Mouse (Mus musculus): ENCODE data around the gene Tff2. TPM values are rescaled to one million over a fixed set of nuclear protein-coding genes. Genes with fewer than 3 reads are reported as not detected.

Tff2 gene
- polyA plus RNA-seq, 1 experiment from 2014 or later: 0.46 TPM

DNA sequence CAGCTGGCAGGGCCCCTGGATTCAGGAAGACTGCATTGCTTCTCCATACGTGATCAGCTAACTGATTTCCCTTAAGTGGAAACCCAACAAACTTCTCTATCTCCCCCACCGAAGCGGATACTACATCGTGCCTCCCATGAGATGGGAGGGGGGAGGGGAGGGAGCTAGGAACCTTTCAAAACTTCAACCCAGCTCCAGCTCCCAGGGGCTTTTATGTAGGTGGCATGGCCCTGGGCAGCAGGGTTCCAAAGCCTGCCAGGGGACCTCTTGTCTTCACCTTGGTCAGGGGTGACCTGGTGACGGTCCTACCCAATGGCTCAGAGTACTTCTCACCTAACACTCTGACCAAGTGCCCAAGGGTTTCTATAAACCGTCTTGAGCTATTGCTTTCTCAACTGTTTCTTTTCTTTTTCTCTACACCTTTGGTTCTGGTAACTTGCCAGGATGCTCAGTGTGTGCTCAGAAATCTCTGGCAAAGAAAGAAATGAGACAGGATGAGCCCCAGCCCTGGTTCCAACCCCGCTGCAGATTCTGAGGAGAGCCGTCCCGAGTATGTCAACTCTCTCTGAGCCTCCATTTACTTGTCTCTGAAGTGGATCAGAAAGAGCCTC lies 15.3 kb downstream of the Tff2 start:
- H3K9ac ChIP-seq (ENCODE audit: low read length): no peak overlapping the region
- no peak overlapping the region for H3K27ac ChIP-seq (ENCODE audit: low read length)
- H3K4me1 ChIP-seq (replicated peaks; ENCODE audit: control insufficient read depth, insufficient read depth, low read length): no peaks in the 10 kb centered on the region
- H3K4me2 ChIP-seq (ENCODE audit: low read depth, low read length): no peak overlapping the region
- WGBS: 61% methylated on average over 9 of the region's 9 CpGs
- no peaks in the 10 kb centered on the region for H3K36me3 ChIP-seq (ENCODE audit: control insufficient read depth, insufficient read depth, low read length)
- H3K4me3 ChIP-seq (ENCODE audit: low read length): no peak overlapping the region
- ATAC-seq (ENCODE audit: low read depth): no peak
- no peaks in the 10 kb centered on the region for H3K27me3 ChIP-seq (ENCODE audit: control insufficient read depth, insufficient read depth, low read depth, low read length)
- H3K9me3 ChIP-seq (ENCODE audit: control insufficient read depth, low read length): no peaks in the 10 kb centered on the region

DNA sequence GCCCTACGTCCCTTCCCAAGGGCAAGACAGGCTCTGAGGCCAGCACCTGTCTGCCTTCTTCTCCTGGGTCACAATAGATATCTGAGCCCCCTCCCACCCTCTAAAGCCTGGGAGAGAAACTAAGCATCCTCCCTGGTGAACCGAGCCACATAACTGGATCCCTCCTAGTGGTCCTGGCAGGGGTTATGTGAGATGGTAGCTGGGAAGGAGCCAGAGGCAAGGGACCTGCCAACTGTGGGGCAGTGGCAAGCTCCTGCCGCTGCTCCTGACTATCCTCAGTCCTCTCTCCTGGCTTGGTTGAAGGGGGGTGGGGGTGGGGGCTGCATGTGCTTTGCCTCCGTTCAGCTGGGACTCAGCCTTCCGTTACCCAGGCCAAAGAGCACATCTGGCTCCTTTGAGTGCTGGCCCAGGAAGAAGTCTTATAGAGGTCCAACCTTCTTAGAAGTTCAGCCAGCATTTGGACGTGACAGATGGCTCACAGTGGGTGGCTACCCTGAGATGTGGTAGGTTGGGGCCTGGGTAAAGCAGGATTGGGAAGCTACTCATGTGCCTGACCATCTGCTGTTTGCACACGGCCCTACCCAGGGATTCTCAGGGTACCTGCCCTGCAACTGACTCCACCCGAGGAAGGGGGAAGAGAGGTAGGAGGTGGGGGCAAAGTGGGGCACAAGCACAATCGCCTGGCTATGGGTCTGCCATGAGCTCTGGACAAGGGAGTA lies 18.4 kb downstream of the Tff2 start:
- H3K4me2 ChIP-seq (ENCODE audit: low read depth, low read length): no peak overlapping the region
- WGBS: 29% methylated on average over 9 of the region's 9 CpGs
- 0 out of 2 replicates have a peak, but pooled peaks have one; percentile 20 for ATAC-seq (ENCODE audit: low read depth)
- H3K4me3 ChIP-seq (ENCODE audit: low read length): no peak overlapping the region
- H3K27me3 ChIP-seq (ENCODE audit: control insufficient read depth, insufficient read depth, low read depth, low read length): no peaks in the 10 kb centered on the region
- no peaks in the 10 kb centered on the region for H3K4me1 ChIP-seq (replicated peaks; ENCODE audit: control insufficient read depth, insufficient read depth, low read length)
- H3K36me3 ChIP-seq (ENCODE audit: control insufficient read depth, insufficient read depth, low read length): no peaks in the 10 kb centered on the region
- no peak overlapping the region for H3K27ac ChIP-seq (ENCODE audit: low read length)
- H3K9me3 ChIP-seq (ENCODE audit: control insufficient read depth, low read length): no peaks in the 10 kb centered on the region
- H3K9ac ChIP-seq (ENCODE audit: low read length): no peak overlapping the region

DNA sequence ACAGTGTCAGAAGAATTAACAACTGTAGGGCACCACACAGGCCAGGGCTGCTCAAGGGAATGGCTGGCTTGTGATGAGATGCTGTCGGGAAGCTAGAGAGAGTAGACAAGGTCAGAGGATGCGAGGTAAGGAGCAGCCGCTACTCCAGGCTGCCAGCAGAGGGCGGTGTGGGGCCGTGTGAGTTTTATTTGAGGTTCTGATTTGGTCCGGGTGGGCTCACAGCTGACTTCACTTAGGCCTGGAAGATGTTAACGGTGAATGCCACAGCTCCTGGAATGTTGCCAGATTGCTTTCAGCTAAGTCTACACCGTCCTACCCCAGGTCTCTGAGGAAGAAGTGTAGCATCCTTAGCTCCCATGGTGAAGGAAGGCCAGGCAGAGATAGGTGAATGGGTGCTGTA lies 22.1 kb downstream of the Tff2 start:
- H3K36me3 ChIP-seq (ENCODE audit: control insufficient read depth, insufficient read depth, low read length): no peaks in the 10 kb centered on the region
- H3K4me1 ChIP-seq (replicated peaks; ENCODE audit: control insufficient read depth, insufficient read depth, low read length): no peaks in the 10 kb centered on the region
- H3K27me3 ChIP-seq (ENCODE audit: control insufficient read depth, insufficient read depth, low read depth, low read length): no peaks in the 10 kb centered on the region
- WGBS: 6% methylated on average over 8 of the region's 8 CpGs
- no peaks in the 10 kb centered on the region for H3K9me3 ChIP-seq (ENCODE audit: control insufficient read depth, low read length)
- H3K4me3 ChIP-seq (ENCODE audit: low read length): no peak overlapping the region
- H3K9ac ChIP-seq (ENCODE audit: low read length): no peak overlapping the region
- H3K27ac ChIP-seq (ENCODE audit: low read length): no peak overlapping the region
- no peak for ATAC-seq (ENCODE audit: low read depth)
- no peak overlapping the region for H3K4me2 ChIP-seq (ENCODE audit: low read depth, low read length)

DNA sequence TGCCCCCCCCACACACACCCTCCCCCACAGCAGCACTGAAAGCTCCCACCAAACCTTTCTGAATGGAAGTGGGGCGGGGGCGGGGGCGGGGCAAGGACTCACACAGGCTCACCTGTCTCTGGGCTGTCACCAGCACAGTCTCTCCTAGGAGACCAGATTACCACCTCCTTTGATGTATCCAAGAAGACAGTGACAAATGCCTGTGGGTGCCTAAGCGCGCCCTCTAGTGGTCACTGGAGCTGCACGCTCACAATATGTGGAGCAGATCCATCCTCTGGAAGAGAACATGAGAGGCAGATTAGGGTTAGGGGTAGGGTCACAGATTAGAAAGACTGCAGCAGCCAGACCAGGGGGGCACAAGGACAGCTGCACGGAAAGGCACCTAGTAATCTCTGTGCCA lies 24.7 kb downstream of the Tff2 start:
- no peak overlapping the region for H3K9ac ChIP-seq (ENCODE audit: low read length)
- whole genome bisulfite sequencing: 6% methylated on average over 7 of the region's 7 CpGs
- no peaks in the 10 kb centered on the region for H3K36me3 ChIP-seq (ENCODE audit: control insufficient read depth, insufficient read depth, low read length)
- H3K27me3 ChIP-seq (ENCODE audit: control insufficient read depth, insufficient read depth, low read depth, low read length): no peaks in the 10 kb centered on the region
- no peaks in the 10 kb centered on the region for H3K4me1 ChIP-seq (replicated peaks; ENCODE audit: control insufficient read depth, insufficient read depth, low read length)
- peak; percentile 23; the same call in 1 of the 2 replicates for ATAC-seq (ENCODE audit: low read depth)
- no peak overlapping the region for H3K4me3 ChIP-seq (ENCODE audit: low read length)
- no peaks in the 10 kb centered on the region for H3K9me3 ChIP-seq (ENCODE audit: control insufficient read depth, low read length)
- H3K27ac ChIP-seq (ENCODE audit: low read length): no peak overlapping the region
- no peak overlapping the region for H3K4me2 ChIP-seq (ENCODE audit: low read depth, low read length)

DNA sequence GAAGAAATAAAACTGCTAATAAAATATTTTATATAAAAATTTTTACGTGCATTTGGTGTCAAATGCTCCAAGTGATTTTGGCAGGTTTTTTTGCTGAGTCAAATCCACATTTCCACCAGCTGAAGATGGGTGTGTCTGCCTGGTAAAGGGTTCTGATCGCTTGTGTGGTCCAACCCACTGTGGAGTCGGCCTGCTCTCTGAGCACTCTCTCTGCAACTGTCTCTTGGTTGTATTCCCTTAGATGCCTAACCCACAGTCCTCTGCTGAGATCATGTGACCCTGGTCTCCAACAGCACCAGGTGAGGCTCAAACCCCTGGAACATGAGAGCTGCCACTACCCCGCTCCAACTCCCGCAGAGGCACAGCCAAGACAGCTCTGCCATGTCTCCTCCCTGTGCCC lies 26.1 kb downstream of the Tff2 start:
- WGBS: 84% methylated on average over 5 of the region's 5 CpGs
- no peaks in the 10 kb centered on the region for H3K9me3 ChIP-seq (ENCODE audit: control insufficient read depth, low read length)

GRCm38 (mm10) chr17:31116063-31116462 lies 28.0 kb downstream of the Tff2 start:
- Histone ChIP-seq H3K9me3 (ENCODE audit: control insufficient read depth, low read length) (no peaks in the 10 kb centered on the region), H3K9ac (ENCODE audit: low read length) (no peak overlapping the region), H3K4me3 (ENCODE audit: low read length) (no peak overlapping the region), H3K4me1 (replicated peaks; ENCODE audit: control insufficient read depth, insufficient read depth, low read length) (no peaks in the 10 kb centered on the region), H3K27ac (ENCODE audit: low read length) (no peak overlapping the region), H3K27me3 (ENCODE audit: control insufficient read depth, insufficient read depth, low read depth, low read length) (no peaks in the 10 kb centered on the region), H3K4me2 (ENCODE audit: low read depth, low read length) (no peak overlapping the region), H3K36me3 (ENCODE audit: control insufficient read depth, insufficient read depth, low read length) (no peaks in the 10 kb centered on the region)
- no peak for ATAC-seq (ENCODE audit: low read depth)
- WGBS: 39% methylated on average over 6 of the region's 6 CpGs

More for the DNA sequence above, 26.1 kb downstream of the Tff2 start:
- Histone ChIP-seq H3K9ac (ENCODE audit: low read length) (no peak overlapping the region), H3K36me3 (ENCODE audit: control insufficient read depth, insufficient read depth, low read length) (no peaks in the 10 kb centered on the region), H3K27me3 (ENCODE audit: control insufficient read depth, insufficient read depth, low read depth, low read length) (no peaks in the 10 kb centered on the region), H3K4me2 (ENCODE audit: low read depth, low read length) (no peak overlapping the region), H3K27ac (ENCODE audit: low read length) (no peak overlapping the region), H3K4me3 (ENCODE audit: low read length) (no peak overlapping the region), H3K4me1 (replicated peaks; ENCODE audit: control insufficient read depth, insufficient read depth, low read length) (no peaks in the 10 kb centered on the region)
- ATAC-seq (ENCODE audit: low read depth): no peak

DNA sequence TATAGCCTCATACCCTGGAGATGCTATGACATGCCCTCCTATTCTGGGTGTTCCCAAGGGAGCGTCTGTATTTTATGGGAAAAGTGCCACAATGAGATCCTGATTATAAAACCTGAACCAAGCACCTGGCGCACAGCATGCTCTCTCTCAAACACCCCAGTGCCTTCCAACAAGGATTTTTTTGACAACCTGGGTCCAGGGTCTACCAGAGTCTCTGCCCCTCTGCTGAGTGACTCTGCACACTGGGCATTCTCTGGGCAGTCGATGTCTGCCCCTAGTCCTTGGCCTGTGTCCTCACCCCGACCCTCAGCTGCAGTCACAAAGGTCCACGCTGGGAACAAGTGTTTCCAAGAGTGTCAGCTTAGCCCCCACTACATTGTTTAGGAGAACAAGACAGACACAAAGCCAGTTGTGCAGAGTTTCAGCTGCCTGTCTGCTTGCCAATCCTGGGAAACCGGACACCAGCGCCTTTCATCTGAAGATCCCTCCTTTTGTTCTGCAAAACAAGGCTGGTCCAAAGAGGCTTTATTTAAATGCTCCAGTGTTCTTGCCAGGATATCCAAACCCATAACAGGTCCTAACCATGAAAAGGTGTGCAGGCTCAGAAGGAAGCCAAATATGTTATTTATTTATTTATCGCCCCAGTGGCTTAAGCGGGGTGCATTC lies 30.8 kb downstream of the Tff2 start:
- no peak for ATAC-seq (ENCODE audit: low read depth)
- no peaks in the 10 kb centered on the region for H3K9me3 ChIP-seq (ENCODE audit: control insufficient read depth, low read length)
- no peak overlapping the region for H3K4me3 ChIP-seq (ENCODE audit: low read length)
- H3K4me1 ChIP-seq (replicated peaks; ENCODE audit: control insufficient read depth, insufficient read depth, low read length): no peaks in the 10 kb centered on the region
- H3K27ac ChIP-seq (ENCODE audit: low read length): no peak overlapping the region
- H3K9ac ChIP-seq (ENCODE audit: low read length): no peak overlapping the region
- no peaks in the 10 kb centered on the region for H3K36me3 ChIP-seq (ENCODE audit: control insufficient read depth, insufficient read depth, low read length)
- no peaks in the 10 kb centered on the region for H3K27me3 ChIP-seq (ENCODE audit: control insufficient read depth, insufficient read depth, low read depth, low read length)
- WGBS: 55% methylated on average over 9 of the region's 9 CpGs
- H3K4me2 ChIP-seq (ENCODE audit: low read depth, low read length): no peak overlapping the region

GRCm38 (mm10) chr17:31108388-31108787 lies 35.7 kb downstream of the Tff2 start:
- Histone ChIP-seq H3K4me2 (ENCODE audit: low read depth, low read length) (no peak overlapping the region), H3K4me3 (ENCODE audit: low read length) (no peak overlapping the region), H3K9me3 (ENCODE audit: control insufficient read depth, low read length) (no peaks in the 10 kb centered on the region), H3K27me3 (ENCODE audit: control insufficient read depth, insufficient read depth, low read depth, low read length) (no peaks in the 10 kb centered on the region), H3K4me1 (replicated peaks; ENCODE audit: control insufficient read depth, insufficient read depth, low read length) (no peaks in the 10 kb centered on the region), H3K36me3 (ENCODE audit: control insufficient read depth, insufficient read depth, low read length) (no peaks in the 10 kb centered on the region), H3K27ac (ENCODE audit: low read length) (no peak overlapping the region), H3K9ac (ENCODE audit: low read length) (no peak overlapping the region)
- ATAC-seq (ENCODE audit: low read depth): peak; percentile 10; the same call in 1 of the 2 replicates
- 84% methylated on average over 15 of the region's 15 CpGs for WGBS

GRCm38 (mm10) chr17:31103823-31104222 lies 40.3 kb downstream of the Tff2 start:
- ATAC-seq (ENCODE audit: low read depth): no peak
- H3K4me2 ChIP-seq (ENCODE audit: low read depth, low read length): no peak overlapping the region
- H3K36me3 ChIP-seq (ENCODE audit: control insufficient read depth, insufficient read depth, low read length): no peaks in the 10 kb centered on the region
- no peaks in the 10 kb centered on the region for H3K4me1 ChIP-seq (replicated peaks; ENCODE audit: control insufficient read depth, insufficient read depth, low read length)
- H3K27ac ChIP-seq (ENCODE audit: low read length): no peak overlapping the region
- H3K4me3 ChIP-seq (ENCODE audit: low read length): no peak overlapping the region
- no peaks in the 10 kb centered on the region for H3K9me3 ChIP-seq (ENCODE audit: control insufficient read depth, low read length)
- H3K9ac ChIP-seq (ENCODE audit: low read length): no peak overlapping the region
- whole genome bisulfite sequencing: 73% methylated on average over 8 of the region's 8 CpGs
- no peaks in the 10 kb centered on the region for H3K27me3 ChIP-seq (ENCODE audit: control insufficient read depth, insufficient read depth, low read depth, low read length)
